Mouse (Mus musculus): ENCODE measurements around the gene Tra2a. TPM values are rescaled to one million over a fixed set of nuclear protein-coding genes. Genes with fewer than 3 reads are reported as not detected.

Tra2a gene
- polyA plus RNA-seq, 1 experiment from 2014 or later = 35.4 TPM

DNA sequence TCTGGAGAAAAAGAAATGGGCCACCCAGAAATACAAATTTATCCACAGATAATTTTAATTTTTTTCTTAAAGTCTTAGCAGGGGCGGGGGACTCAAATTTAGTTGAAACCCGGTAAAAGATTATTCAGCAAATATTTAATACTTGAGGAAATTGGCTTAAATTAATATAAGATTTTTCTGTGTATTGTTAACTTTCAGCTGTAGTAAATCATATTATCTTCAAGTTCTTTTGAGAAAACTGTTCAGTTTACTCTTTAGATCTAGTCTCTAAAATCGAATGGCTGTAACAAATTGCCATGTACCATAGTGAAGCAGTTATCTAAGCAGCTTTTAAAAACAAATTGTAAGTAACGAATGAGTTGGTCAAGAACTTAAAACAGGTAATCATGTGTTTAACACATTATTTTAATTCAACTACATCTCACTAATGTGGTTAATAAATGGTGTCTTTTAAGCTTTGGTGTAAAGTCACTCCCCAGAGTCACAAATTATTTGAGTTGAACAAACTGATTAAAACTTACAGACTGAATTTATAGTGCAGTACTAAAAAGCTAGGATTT lies 44.8 kb downstream of the Tra2a start:
- TF ChIP-seq EP300 (optimal IDR thresholded peaks at IDR 0.05) (no peak), CTCF (IDR thresholded peaks at IDR 0.05; ENCODE audit: low read depth) (no peak)
- Histone ChIP-seq H3K36me3 (ENCODE audit: control insufficient read depth, insufficient read depth, low read length) (no peaks in the 10 kb centered on the region), H3K9me3 (ENCODE audit: control insufficient read depth, low read length) (no peaks in the 10 kb centered on the region), H3K4me1 (replicated peaks; ENCODE audit: control insufficient read depth, insufficient read depth) (no peaks in the 10 kb centered on the region), H3K27me3 (ENCODE audit: control insufficient read depth, insufficient read depth, low read length) (no peaks in the 10 kb centered on the region; the same call in 1 of the 2 replicates), H3K4me2 (replicated peaks; ENCODE audit: low read depth) (no peak overlapping the region), H3K9ac (ENCODE audit: low read length) (no peak overlapping the region), H3K4me3 (ENCODE audit: low read depth, low read length) (no peak overlapping the region), H3K27ac (replicated peaks) (no peak overlapping the region)
- ATAC-seq (ENCODE audit: low FRiP score, low TSS enrichment) = no peak
- DNase-seq (ENCODE audit: low spot score) = no peak
- WGBS = 39% methylated on average over 4 of the region's 4 CpGs

DNA sequence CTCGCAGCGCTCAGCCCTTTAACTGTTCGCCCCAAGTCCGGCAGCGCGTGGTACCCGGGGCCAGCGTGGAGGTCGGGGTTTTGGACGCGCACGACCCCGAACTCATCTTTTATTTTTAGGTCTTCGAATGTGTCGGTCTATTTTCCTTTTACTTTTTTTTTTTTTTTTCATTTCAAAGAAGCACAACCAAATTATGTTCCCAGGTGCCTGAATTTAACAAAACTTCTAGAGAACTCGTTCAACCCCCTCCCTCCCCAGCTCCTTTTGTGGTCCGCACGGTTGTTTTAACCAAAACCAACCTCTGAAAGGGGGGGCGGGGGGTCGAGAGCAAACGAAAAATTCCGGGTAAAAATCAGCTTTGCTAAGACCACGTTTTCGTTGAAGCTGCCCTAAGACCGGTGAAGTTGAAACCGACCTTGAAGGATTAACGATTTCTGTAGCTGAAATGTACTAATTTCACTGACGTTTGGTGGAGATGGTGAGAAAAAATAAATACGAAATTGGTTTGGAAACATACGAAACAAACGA lies 45.5 kb downstream of the Tra2a start:
- TF ChIP-seq EP300 (optimal IDR thresholded peaks at IDR 0.05) (no peak), CTCF (IDR thresholded peaks at IDR 0.05; ENCODE audit: low read depth) (no peak)
- H3K9ac ChIP-seq (ENCODE audit: low read length) = no peak overlapping the region

DNA sequence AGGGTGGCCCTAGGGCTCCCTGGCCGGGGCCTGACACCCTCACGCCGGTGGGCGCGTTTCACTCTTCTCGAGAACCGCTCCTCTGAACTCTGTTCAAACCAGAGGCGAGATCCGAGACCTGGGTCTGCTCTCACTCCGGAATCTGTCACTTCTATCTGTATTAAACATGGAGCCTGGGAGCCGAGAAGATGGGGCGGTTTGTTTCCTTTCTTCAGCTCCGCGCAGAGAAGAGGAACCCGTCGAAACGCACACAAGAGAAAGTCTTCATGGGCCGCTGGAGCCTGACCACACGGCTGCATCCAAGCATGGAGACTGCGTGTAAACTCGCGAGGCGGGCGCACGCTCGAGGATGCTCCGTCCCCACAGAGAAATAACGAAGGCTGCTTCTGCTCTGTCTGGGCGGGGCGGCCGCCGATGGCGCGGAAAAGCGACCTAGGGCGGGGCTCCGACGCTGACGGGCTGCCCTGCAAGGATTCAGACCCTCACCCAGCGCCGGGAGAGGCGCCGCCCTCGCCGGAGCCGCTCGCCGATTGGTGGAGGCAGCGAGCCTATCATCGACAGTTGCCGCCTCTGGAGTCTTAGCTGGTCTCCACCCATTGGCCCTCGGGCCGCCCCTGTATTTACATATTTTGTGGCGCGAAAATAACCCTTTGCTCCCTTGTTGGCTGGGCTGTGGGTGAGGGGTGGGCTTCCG lies 46.1 kb downstream of the Tra2a start:
- no peaks in the 10 kb centered on the region for H3K9me3 ChIP-seq (ENCODE audit: control insufficient read depth, low read length)
- TF ChIP-seq EP300 (optimal IDR thresholded peaks at IDR 0.05) (no peak), CTCF (IDR thresholded peaks at IDR 0.05; ENCODE audit: low read depth) (no peak)
- H3K4me1 ChIP-seq (replicated peaks; ENCODE audit: control insufficient read depth, insufficient read depth) = no peaks in the 10 kb centered on the region
- H3K9ac ChIP-seq (ENCODE audit: low read length) = peak overlapping the region; percentile 69
- DNase-seq (ENCODE audit: low spot score) = peak; percentile 98
- ATAC-seq (ENCODE audit: low FRiP score, low TSS enrichment) = peak; percentile 92
- no peaks in the 10 kb centered on the region; the same call in 1 of the 2 replicates for H3K27me3 ChIP-seq (ENCODE audit: control insufficient read depth, insufficient read depth, low read length)
- peak overlapping the region; percentile 52 for H3K4me2 ChIP-seq (replicated peaks; ENCODE audit: low read depth)
- WGBS = under 1% methylated on average over 56 of the region's 56 CpGs
- H3K4me3 ChIP-seq (ENCODE audit: low read depth, low read length) = peak overlapping the region; percentile 58
- no peaks in the 10 kb centered on the region for H3K36me3 ChIP-seq (ENCODE audit: control insufficient read depth, insufficient read depth, low read length)
- H3K27ac ChIP-seq (replicated peaks) = peak overlapping the region; percentile 86

More for the DNA sequence above, 45.5 kb downstream of the Tra2a start:
- H3K27me3 ChIP-seq (ENCODE audit: control insufficient read depth, insufficient read depth, low read length) = no peaks in the 10 kb centered on the region; the same call in 1 of the 2 replicates
- H3K27ac ChIP-seq (replicated peaks) = no peak overlapping the region
- peak overlapping the region; percentile 52 for H3K4me2 ChIP-seq (replicated peaks; ENCODE audit: low read depth)
- H3K36me3 ChIP-seq (ENCODE audit: control insufficient read depth, insufficient read depth, low read length) = no peaks in the 10 kb centered on the region
- no peak for DNase-seq (ENCODE audit: low spot score)
- WGBS = under 1% methylated on average over 31 of the region's 31 CpGs
- peak overlapping the region; percentile 58 for H3K4me3 ChIP-seq (ENCODE audit: low read depth, low read length)
- H3K9me3 ChIP-seq (ENCODE audit: control insufficient read depth, low read length) = no peaks in the 10 kb centered on the region
- H3K4me1 ChIP-seq (replicated peaks; ENCODE audit: control insufficient read depth, insufficient read depth) = no peaks in the 10 kb centered on the region
- ATAC-seq (ENCODE audit: low FRiP score, low TSS enrichment) = no peak

DNA sequence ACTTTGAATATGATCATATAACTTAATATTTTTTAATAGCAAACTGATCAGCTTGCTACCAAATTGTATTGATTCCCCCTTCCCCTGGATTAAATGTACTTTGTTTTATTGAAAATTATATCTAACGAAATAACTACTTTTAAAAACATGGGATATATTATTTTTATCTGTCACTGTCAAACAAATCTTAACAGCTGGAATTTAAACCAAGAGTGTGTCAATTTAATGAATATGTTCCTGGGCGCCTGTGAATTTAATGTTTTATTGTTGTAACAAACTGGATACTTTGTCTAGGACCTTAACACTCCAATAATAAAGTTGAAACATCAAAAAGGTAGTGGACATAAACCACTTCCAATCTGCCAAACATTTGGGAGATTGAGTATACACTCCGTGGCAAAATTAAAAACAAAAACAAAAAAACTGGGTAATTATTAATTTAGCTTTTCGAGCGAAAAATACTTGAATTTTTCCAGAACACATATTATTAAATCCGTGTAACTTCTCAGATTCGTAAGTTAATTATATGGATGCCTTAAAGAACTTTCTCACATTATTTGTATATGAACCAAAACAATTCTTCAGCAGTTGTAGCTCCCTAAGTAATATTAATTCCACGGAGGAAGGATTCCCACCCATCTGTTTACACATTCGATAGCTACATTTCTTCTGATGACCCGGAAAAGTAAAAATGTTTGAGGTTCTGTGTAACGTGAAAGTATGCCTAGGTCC lies 46.9 kb downstream of the Tra2a start:
- Histone ChIP-seq H3K27me3 (ENCODE audit: control insufficient read depth, insufficient read depth, low read length) (no peaks in the 10 kb centered on the region; the same call in 1 of the 2 replicates), H3K4me2 (replicated peaks; ENCODE audit: low read depth) (peak overlapping the region; percentile 52), H3K9me3 (ENCODE audit: control insufficient read depth, low read length) (no peaks in the 10 kb centered on the region), H3K36me3 (ENCODE audit: control insufficient read depth, insufficient read depth, low read length) (no peaks in the 10 kb centered on the region), H3K27ac (replicated peaks) (peak overlapping the region; percentile 86), H3K4me3 (ENCODE audit: low read depth, low read length) (peak overlapping the region; percentile 58), H3K4me1 (replicated peaks; ENCODE audit: control insufficient read depth, insufficient read depth) (no peaks in the 10 kb centered on the region), H3K9ac (ENCODE audit: low read length) (peak overlapping the region; percentile 69)
- no peak for TF ChIP-seq CTCF (IDR thresholded peaks at IDR 0.05; ENCODE audit: low read depth)
- TF ChIP-seq EP300 (optimal IDR thresholded peaks at IDR 0.05) = no peak
- no peak for ATAC-seq (ENCODE audit: low FRiP score, low TSS enrichment)
- no peak for DNase-seq (ENCODE audit: low spot score)
- WGBS = 16% methylated on average over 11 of the region's 11 CpGs

DNA sequence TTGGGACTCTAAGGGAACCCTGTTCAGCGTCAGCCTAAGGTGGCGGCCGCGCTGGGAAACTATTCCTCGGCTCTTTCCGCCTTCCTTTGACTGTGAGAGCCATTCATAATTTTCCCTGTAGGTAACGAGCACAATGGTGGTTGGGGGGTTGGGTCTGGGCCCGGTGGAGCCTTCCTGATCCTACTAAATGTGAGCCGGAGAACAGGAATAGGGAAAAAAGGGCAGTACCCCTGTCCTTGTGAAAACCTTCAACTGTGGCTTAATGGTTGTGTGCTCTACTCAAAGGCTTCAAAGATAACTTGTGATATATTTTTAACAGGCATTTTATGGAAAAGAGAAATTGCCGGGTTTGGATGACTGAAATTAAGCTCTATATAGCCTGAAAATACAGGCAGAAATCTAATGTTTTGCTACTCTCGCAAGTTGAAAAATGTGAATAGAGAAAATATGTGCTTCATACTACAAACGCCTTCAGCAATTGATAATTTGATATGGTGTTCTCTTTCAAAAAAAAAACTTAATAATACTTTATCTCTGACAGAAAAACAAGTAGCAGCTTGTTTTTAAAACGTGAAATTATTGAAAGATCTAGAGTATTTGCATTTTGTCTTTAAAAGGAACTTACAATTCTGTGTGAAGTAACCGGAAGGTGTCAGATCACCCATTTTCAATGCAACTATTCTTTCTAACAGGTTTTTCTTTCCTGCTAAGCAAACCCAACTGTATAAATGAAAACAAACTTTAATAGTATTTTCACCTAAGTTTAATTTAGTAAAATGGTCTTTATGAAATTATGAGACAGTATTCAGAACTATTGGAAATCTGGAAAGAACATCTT lies 47.9 kb downstream of the Tra2a start:
- DNase-seq (ENCODE audit: low spot score) (no peak), ATAC-seq (ENCODE audit: low FRiP score, low TSS enrichment) (peak; percentile 4; the same call in 1 of the 2 replicates)
- TF ChIP-seq EP300 (optimal IDR thresholded peaks at IDR 0.05) (no peak), CTCF (IDR thresholded peaks at IDR 0.05; ENCODE audit: low read depth) (no peak)
- Histone ChIP-seq H3K9ac (ENCODE audit: low read length) (peak overlapping the region; percentile 92), H3K36me3 (ENCODE audit: control insufficient read depth, insufficient read depth, low read length) (no peaks in the 10 kb centered on the region), H3K4me3 (ENCODE audit: low read depth, low read length) (peak overlapping the region; percentile 84), H3K27ac (replicated peaks) (peak overlapping the region; percentile 92), H3K4me1 (replicated peaks; ENCODE audit: control insufficient read depth, insufficient read depth) (no peaks in the 10 kb centered on the region; the same call in 1 of the 2 replicates), H3K9me3 (ENCODE audit: control insufficient read depth, low read length) (no peaks in the 10 kb centered on the region), H3K4me2 (replicated peaks; ENCODE audit: low read depth) (peak overlapping the region; percentile 93), H3K27me3 (ENCODE audit: control insufficient read depth, insufficient read depth, low read length) (no peaks in the 10 kb centered on the region; the same call in 1 of the 2 replicates)
- WGBS = 8% methylated on average over 14 of the region's 14 CpGs

Measured in stomach, postnatal 0 days (tissue).